Mouse (Mus musculus) limb, embryonic 14.5 days (tissue): ENCODE measurements around the gene Dst. TPM values are rescaled to one million over a fixed set of nuclear protein-coding genes. Genes with fewer than 3 reads are reported as not detected.

Experiments used
- ATAC-seq: fragments of 200-750 bp; cut with Nextera tagmentation; 2 replicates; pipeline ENCODE4 v1.8.0; 2017; ENCODE audit warnings: low read depth, moderate number of reproducible peaks, moderate TSS enrichment; ENCODE audit not compliant: low FRiP score
- DNase-seq: peaks from one replicate; pipeline ENCODE4 v3.0.0-alpha.2; 2015; ENCODE audit warnings: low spot score
- H3K27ac ChIP-seq: fragments of 300-500 bp; sonication (generic); replicated peaks from 2 replicates; pipeline ENCODE4 v1.5.1; 2014; ENCODE audit warnings: low read depth, mild to moderate bottlenecking, low read length, moderate library complexity, mixed read lengths
- H3K27me3 ChIP-seq: fragments of 300-500 bp; sonication (generic); 2 replicates; pipeline ENCODE4 v1.6.1; 2014; ENCODE audit warnings: low read length, mixed read lengths; ENCODE audit not compliant: control insufficient read depth, insufficient read depth
- H3K36me3 ChIP-seq: fragments of 300-500 bp; sonication (generic); 2 replicates; pipeline ENCODE4 v1.6.1; 2014; ENCODE audit warnings: mild to moderate bottlenecking, low read length, moderate library complexity, mixed read lengths; ENCODE audit not compliant: control insufficient read depth, insufficient read depth
- H3K4me1 ChIP-seq: fragments of 300-500 bp; sonication (generic); 2 replicates; pipeline ENCODE4 v1.6.1; 2014; ENCODE audit warnings: antibody characterized with exemption, low read length, mixed read lengths; ENCODE audit not compliant: control insufficient read depth, insufficient read depth
- H3K4me2 ChIP-seq: fragments of 300-500 bp; sonication (generic); replicated peaks from 2 replicates; pipeline ENCODE4 v1.6.1; 2014; ENCODE audit warnings: low read depth, mild to moderate bottlenecking, low read length, moderate library complexity; ENCODE audit not compliant: severe bottlenecking
- H3K4me3 ChIP-seq: fragments of 300-500 bp; sonication (generic); replicated peaks from 2 replicates; pipeline ENCODE4 v1.5.1; 2014; ENCODE audit warnings: low read length
- H3K9ac ChIP-seq: fragments of 300-500 bp; sonication (generic); 2 replicates; pipeline ENCODE4 v1.6.1; 2014; ENCODE audit warnings: mild to moderate bottlenecking, low read depth, low read length, moderate library complexity; ENCODE audit not compliant: severe bottlenecking
- H3K9me3 ChIP-seq: fragments of 300-500 bp; sonication (generic); 2 replicates; pipeline ENCODE4 v1.6.1; 2016; ENCODE audit warnings: low read length; ENCODE audit not compliant: control insufficient read depth
- POLR2A ChIP-seq: fragments of 200-500 bp; IDR thresholded peaks from 2 replicates; pipeline ENCODE4 v1.8.0; 2012; ENCODE audit warnings: inconsistent platforms, mild to moderate bottlenecking, moderate library complexity, borderline replicate concordance; ENCODE audit not compliant: insufficient read depth, insufficient read length; ENCODE audit errors: extremely low read depth
- WGBS: fragments of 180-500 bp; shearing (Covaris S2); extraction: QIAGEN DNeasy Blood & Tissue Kit; methylation state at CpG from one replicate; pipeline ENCODE4 v1.1.7; 2014; 5-methylcytosine and 5-hydroxymethylcytosine counted together
- polyA plus RNA-seq, 2 experiments: library from polyadenylated mRNA; depleted of rRNA in 1 of 2; stranded (reverse) in 1 of 2; unstranded in 1 of 2; fragments of >200 nt; fragmentation: Nextera tagmentation in 1 of 2; extraction: Ambion mirVana in 1 of 2; gene quantifications; 2 replicates each; pipeline versions ENCODE4 v1.2.1 to v1.2.3; 2012 to 2014

The Dst gene
- polyA plus RNA-seq, 2 experiments = 34.9 to 42.5 TPM

- ATAC-seq (no peak), DNase-seq (no peak)
- Histone ChIP-seq H3K9me3 (no peaks in the 10 kb centered on the region), H3K9ac (no peak overlapping the region), H3K4me1 (peaks cover 20% of the 10 kb centered on the region), H3K4me3 (no peak overlapping the region), H3K27ac (no peak overlapping the region), H3K4me2 (no peak overlapping the region), H3K36me3 (no peaks in the 10 kb centered on the region), H3K27me3 (no peaks in the 10 kb centered on the region)
- WGBS = 38% methylated on average over 2 of the region's 2 CpGs
- no peak for TF ChIP-seq POLR2A
Observed at GRCm38 (mm10) chr1:34021574-34021973, 113.5 kb downstream of the Dst start.

- Histone ChIP-seq H3K4me2 (no peak overlapping the region), H3K9me3 (no peaks in the 10 kb centered on the region), H3K27ac (no peak overlapping the region), H3K4me3 (no peak overlapping the region), H3K4me1 (peaks cover 18% of the 10 kb centered on the region), H3K36me3 (no peaks in the 10 kb centered on the region), H3K27me3 (no peaks in the 10 kb centered on the region), H3K9ac (no peak overlapping the region)
- ATAC-seq = no peak
- 72% methylated on average over 9 of the region's 9 CpGs for WGBS
- DNase-seq = no peak
- TF ChIP-seq POLR2A = no peak
Observed at GRCm38 (mm10) chr1:34023154-34023553, 115.1 kb downstream of the Dst start.

- no peak overlapping the region for H3K4me2 ChIP-seq
- 81% methylated on average over 6 of the region's 6 CpGs for WGBS
- H3K27ac ChIP-seq = no peak overlapping the region
- H3K36me3 ChIP-seq = no peaks in the 10 kb centered on the region
- ATAC-seq (no peak), DNase-seq (no peak)
- H3K9me3 ChIP-seq = no peaks in the 10 kb centered on the region
- no peaks in the 10 kb centered on the region for H3K27me3 ChIP-seq
- no peak overlapping the region for H3K4me3 ChIP-seq
- no peak overlapping the region for H3K9ac ChIP-seq
- peaks cover 12% of the 10 kb centered on the region for H3K4me1 ChIP-seq
- TF ChIP-seq POLR2A = no peak
Observed at GRCm38 (mm10) chr1:34025879-34026278, 117.9 kb downstream of the Dst start.

GRCm38 (mm10) chr1:34028722-34029121 lies 120.7 kb downstream of the Dst start:
- DNase-seq (no peak), ATAC-seq (no peak)
- Histone ChIP-seq H3K36me3 (no peaks in the 10 kb centered on the region), H3K4me3 (no peak overlapping the region), H3K27me3 (no peaks in the 10 kb centered on the region), H3K9ac (no peak overlapping the region), H3K27ac (no peak overlapping the region), H3K4me2 (no peak overlapping the region), H3K4me1 (peaks cover under 1% of the 10 kb centered on the region), H3K9me3 (no peaks in the 10 kb centered on the region)
- TF ChIP-seq POLR2A = no peak
- 76% methylated on average over 5 of the region's 5 CpGs for WGBS

- Histone ChIP-seq H3K27ac (no peak overlapping the region), H3K4me3 (no peak overlapping the region), H3K36me3 (no peaks in the 10 kb centered on the region), H3K4me1 (peaks cover 7% of the 10 kb centered on the region; the same call in 1 of the 2 replicates), H3K9me3 (no peaks in the 10 kb centered on the region), H3K4me2 (no peak overlapping the region), H3K9ac (no peak overlapping the region), H3K27me3 (no peaks in the 10 kb centered on the region)
- ATAC-seq (no peak), DNase-seq (no peak)
- TF ChIP-seq POLR2A = no peak
- 79% methylated on average over 17 of the region's 17 CpGs for WGBS
Observed at GRCm38 (mm10) chr1:34030330-34031021, 122.5 kb downstream of the Dst start.
